Comparison of ENCODE assay signal across 23 mouse cellular contexts in the genomic region with DNA sequence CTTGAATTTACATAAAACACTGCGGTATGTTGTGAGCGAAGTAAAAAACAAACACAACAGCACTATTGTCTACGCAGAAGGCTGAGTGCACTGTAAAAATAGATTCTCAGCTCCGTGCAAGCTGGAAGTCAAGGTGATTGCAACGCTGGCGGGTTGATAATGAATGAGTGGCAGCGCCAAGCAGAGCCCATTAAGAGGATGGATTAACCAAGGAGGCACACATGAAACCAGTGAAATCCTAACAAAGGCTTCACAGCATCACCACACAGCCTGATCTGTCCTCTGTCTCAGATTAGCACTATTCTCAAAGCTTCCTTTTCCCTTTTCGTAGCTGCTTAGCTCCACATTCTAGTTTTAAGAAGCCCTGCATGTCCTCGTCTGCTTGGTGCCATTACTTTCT.
DNase-seq lines count a peak whose midpoint lies in the region; ATAC-seq lines count a peak whose summit lies in the region.
"Had no signal": no experiment of that assay in that cellular context is flagged by ENCODE, and none has a peak within 500 bp of the region (broad histone marks: within the 10 kb centered on the region; RNA-seq: fewer than 3 reads in every experiment).

No protein-coding gene starts in this region.

- no peak overlapping the region for H3K4me3 ChIP-seq in forebrain, embryonic 15.5 days
- no peak overlapping the region for H3K4me3 ChIP-seq in forebrain, embryonic 10.5 days
- no peak overlapping the region for H3K4me3 ChIP-seq in midbrain, embryonic 11.5 days (ENCODE audit: low read depth, low read length)
- H3K4me3 ChIP-seq in midbrain, embryonic 10.5 days = no peak overlapping the region
- no peak overlapping the region for H3K4me3 ChIP-seq in midbrain, embryonic 14.5 days (replicated peaks; ENCODE audit: low read depth, low read length)
- H3K4me3 ChIP-seq: embryonic facial prominence, embryonic 15.5 days; erythroblast, embryonic 14.5 days; heart, adult 2 months; heart, embryonic 15.5 days had no signal

- no peaks in the 10 kb centered on the region for H3K36me3 ChIP-seq in forebrain, embryonic 15.5 days
- no peaks in the 10 kb centered on the region for H3K36me3 ChIP-seq in forebrain, embryonic 10.5 days (replicated peaks)
- no peaks in the 10 kb centered on the region for H3K36me3 ChIP-seq in midbrain, embryonic 11.5 days (ENCODE audit: control insufficient read depth, insufficient read depth, low read length)
- H3K36me3 ChIP-seq in midbrain, embryonic 10.5 days = no peaks in the 10 kb centered on the region
- no peaks in the 10 kb centered on the region for H3K36me3 ChIP-seq in midbrain, embryonic 14.5 days (ENCODE audit: control insufficient read depth, insufficient read depth, low read length)
- H3K36me3 ChIP-seq: embryonic facial prominence, embryonic 15.5 days; heart, embryonic 15.5 days had no signal

- 0 out of 2 replicates have a peak, but pooled peaks have one; percentile 57 for ATAC-seq in forebrain, embryonic 15.5 days (replicated peaks)
- ATAC-seq in midbrain, embryonic 11.5 days (ENCODE audit: low FRiP score) = 0 out of 2 replicates have a peak, but pooled peaks have one; percentile 30
- ATAC-seq in midbrain, embryonic 14.5 days (ENCODE audit: low FRiP score, low TSS enrichment) = peak; percentile 34; the same call in 1 of the 2 replicates
- ATAC-seq: activated CD4-positive, CD25-positive, alpha-beta regulatory T cell, adult 4 months; inflammation-experienced regulatory T-cells, adult 6 months; intestine, postnatal 0 days; Patski had no signal

- H3K4me2 ChIP-seq in forebrain, embryonic 15.5 days (replicated peaks) = no peak overlapping the region
- no peak overlapping the region for H3K4me2 ChIP-seq in midbrain, embryonic 11.5 days
- H3K4me2 ChIP-seq in midbrain, embryonic 14.5 days (ENCODE audit: low read length) = no peak overlapping the region
- H3K4me2 ChIP-seq: embryonic facial prominence, embryonic 15.5 days; heart, embryonic 11.5 days; heart, embryonic 15.5 days had no signal

- H3K27me3 ChIP-seq in forebrain, embryonic 15.5 days = no peaks in the 10 kb centered on the region
- H3K27me3 ChIP-seq in forebrain, embryonic 10.5 days (ENCODE audit: poor library complexity, severe bottlenecking) = no peaks in the 10 kb centered on the region
- no peaks in the 10 kb centered on the region for H3K27me3 ChIP-seq in midbrain, embryonic 11.5 days (ENCODE audit: control insufficient read depth, insufficient read depth, low read length)
- no peaks in the 10 kb centered on the region for H3K27me3 ChIP-seq in midbrain, embryonic 10.5 days (ENCODE audit: low read depth, poor library complexity, severe bottlenecking)
- H3K27me3 ChIP-seq in midbrain, embryonic 14.5 days (ENCODE audit: control insufficient read depth, insufficient read depth, low read length) = no peaks in the 10 kb centered on the region
- H3K27me3 ChIP-seq: CH12.LX; embryonic facial prominence, embryonic 15.5 days; heart, embryonic 15.5 days; Patski had no signal

- H3K4me1 ChIP-seq in forebrain, embryonic 15.5 days = no peaks in the 10 kb centered on the region
- H3K4me1 ChIP-seq in forebrain, embryonic 10.5 days = no peaks in the 10 kb centered on the region
- H3K4me1 ChIP-seq in midbrain, embryonic 11.5 days (ENCODE audit: control insufficient read depth, insufficient read depth, low read length) = no peaks in the 10 kb centered on the region
- H3K4me1 ChIP-seq in midbrain, embryonic 10.5 days = no peaks in the 10 kb centered on the region
- no peaks in the 10 kb centered on the region for H3K4me1 ChIP-seq in midbrain, embryonic 14.5 days (ENCODE audit: control insufficient read depth, insufficient read depth, low read length)
- H3K4me1 ChIP-seq: embryonic facial prominence, embryonic 15.5 days; heart, embryonic 15.5 days had no signal

- H3K9me3 ChIP-seq in forebrain, embryonic 15.5 days = no peaks in the 10 kb centered on the region
- no peaks in the 10 kb centered on the region for H3K9me3 ChIP-seq in forebrain, embryonic 10.5 days
- no peaks in the 10 kb centered on the region for H3K9me3 ChIP-seq in midbrain, embryonic 11.5 days (ENCODE audit: control insufficient read depth, low read length)
- no peaks in the 10 kb centered on the region for H3K9me3 ChIP-seq in midbrain, embryonic 10.5 days (replicated peaks)
- H3K9me3 ChIP-seq in midbrain, embryonic 14.5 days (ENCODE audit: control insufficient read depth, low read length) = no peaks in the 10 kb centered on the region
- H3K9me3 ChIP-seq: embryonic facial prominence, embryonic 15.5 days; heart, embryonic 15.5 days had no signal

- WGBS in forebrain, embryonic 15.5 days = 57% methylated on average over 9 of the region's 9 CpGs
- WGBS in forebrain, embryonic 10.5 days = 81% methylated on average over 9 of the region's 9 CpGs
- WGBS in midbrain, embryonic 11.5 days = 71% methylated on average over 9 of the region's 9 CpGs
- 79% methylated on average over 9 of the region's 9 CpGs for WGBS in midbrain, embryonic 10.5 days
- 46% methylated on average over 9 of the region's 9 CpGs for WGBS in midbrain, embryonic 14.5 days

- no peak overlapping the region for H3K9ac ChIP-seq in forebrain, embryonic 15.5 days (replicated peaks)
- no peak overlapping the region for H3K9ac ChIP-seq in midbrain, embryonic 11.5 days (ENCODE audit: low read length)
- no peak overlapping the region for H3K9ac ChIP-seq in midbrain, embryonic 14.5 days (replicated peaks; ENCODE audit: low read length)
- H3K9ac ChIP-seq: embryonic facial prominence, embryonic 15.5 days; heart, embryonic 15.5 days had no signal

- no peak overlapping the region for H3K27ac ChIP-seq in forebrain, embryonic 15.5 days (replicated peaks)
- H3K27ac ChIP-seq in forebrain, embryonic 10.5 days = no peak overlapping the region
- H3K27ac ChIP-seq in midbrain, embryonic 11.5 days (ENCODE audit: low read depth, low read length) = no peak overlapping the region
- no peak overlapping the region for H3K27ac ChIP-seq in midbrain, embryonic 10.5 days (replicated peaks)
- H3K27ac ChIP-seq in midbrain, embryonic 14.5 days (replicated peaks; ENCODE audit: low read depth, low read length) = no peak overlapping the region
- H3K27ac ChIP-seq: embryonic facial prominence, embryonic 15.5 days; heart, adult 2 months; heart, embryonic 15.5 days had no signal

- no peak for DNase-seq in forebrain, embryonic 10.5 days (ENCODE audit: extremely low spot score, low spot score)
- no peak for DNase-seq in midbrain, embryonic 11.5 days (ENCODE audit: low spot score, missing footprints)
- DNase-seq in midbrain, embryonic 10.5 days (ENCODE audit: low spot score) = no peak
- peak; percentile 52 for DNase-seq in midbrain, embryonic 14.5 days
- DNase-seq in kidney, adult 8-10 months = no peak
- DNase-seq: adrenal gland, postnatal 25 days; cerebellum, adult 11 months; cerebellum, adult 8-10 months; cerebellum, postnatal 14 days; embryo, embryonic 11 days; gastrocnemius, postnatal 14 days; heart, adult 2 months; heart, postnatal 14 days had no signal
